11 mouse cellular contexts compared by ENCODE assay signal in the genomic region with DNA sequence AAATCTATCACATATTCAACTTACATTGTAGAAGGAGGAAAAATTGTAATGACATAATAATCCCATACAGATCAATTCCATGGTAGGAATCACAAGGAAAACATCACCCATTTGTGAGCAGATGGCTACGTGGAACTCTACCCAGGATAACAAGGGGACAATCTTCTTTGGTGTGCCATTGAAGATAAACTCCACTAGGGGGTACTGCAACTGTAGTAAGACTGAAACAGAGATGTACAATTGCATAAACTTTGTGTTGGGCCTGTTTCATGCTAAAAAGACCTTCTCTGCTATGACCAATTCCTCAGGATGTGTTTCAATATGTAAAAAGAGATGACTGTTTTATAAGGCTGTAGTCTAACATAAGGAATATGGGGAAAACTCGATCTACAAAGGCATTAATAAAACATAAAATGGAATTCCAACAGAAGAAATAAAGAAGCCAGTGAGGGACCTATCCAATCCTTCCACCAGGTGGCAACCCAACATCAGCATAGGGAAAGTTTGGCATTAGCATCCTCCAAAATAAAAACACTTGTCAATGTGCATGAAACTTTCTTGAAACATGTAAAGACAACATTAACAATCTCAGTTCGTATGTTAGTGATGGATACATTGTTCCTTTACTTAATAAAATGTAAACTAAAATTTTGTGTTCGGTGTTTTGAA. TPM values are rescaled to one million over a fixed set of nuclear protein-coding genes. Genes with fewer than 3 reads are reported as not detected.
A peak's percentile ranks its signal among the peaks of the same experiment; 100 is the strongest.
DNase-seq lines count a peak whose midpoint lies in the region; ATAC-seq and TF ChIP-seq lines count a peak whose summit lies in the region.
"Had no signal": no experiment of that assay in that cellular context is flagged by ENCODE, and none has a peak within 500 bp of the region (broad histone marks: within the 10 kb centered on the region; RNA-seq: fewer than 3 reads in every experiment).

No protein-coding gene starts in this region.

- TF ChIP-seq CTCF in intestine, postnatal 0 days (IDR thresholded peaks at IDR 0.05; ENCODE audit: low read depth): peak; percentile 65

- no peak for ATAC-seq in intestine, postnatal 0 days
- ATAC-seq in intestine, embryonic 16.5 days: no peak
- peak; percentile 77; the same call in 1 of the 2 replicates for ATAC-seq in megakaryocyte-erythroid progenitor cell, adult 5-6 weeks (replicated peaks; ENCODE audit: low FRiP score, low TSS enrichment, poor library complexity, severe bottlenecking)
- ATAC-seq in monocyte, adult 5-6 weeks (replicated peaks; ENCODE audit: insufficient number of reproducible peaks, low FRiP score, low TSS enrichment, poor library complexity, severe bottlenecking): no peak

- H3K9me3 ChIP-seq in intestine, postnatal 0 days (ENCODE audit: control insufficient read depth): no peaks in the 10 kb centered on the region
- H3K9me3 ChIP-seq in intestine, embryonic 16.5 days (ENCODE audit: control insufficient read depth, low read length): no peaks in the 10 kb centered on the region
- H3K9me3 ChIP-seq: limb, embryonic 15.5 days had no signal

- no peaks in the 10 kb centered on the region for H3K27me3 ChIP-seq in intestine, postnatal 0 days (replicated peaks; ENCODE audit: control insufficient read depth, insufficient read depth, low read length)
- H3K27me3 ChIP-seq in intestine, embryonic 16.5 days (replicated peaks; ENCODE audit: control insufficient read depth, insufficient read depth, low read length): no peaks in the 10 kb centered on the region

- H3K36me3 ChIP-seq in intestine, postnatal 0 days (ENCODE audit: control insufficient read depth, insufficient read depth): no peaks in the 10 kb centered on the region
- H3K36me3 ChIP-seq in intestine, embryonic 16.5 days (ENCODE audit: control insufficient read depth, insufficient read depth, low read length): no peaks in the 10 kb centered on the region
- H3K36me3 ChIP-seq: limb, embryonic 15.5 days had no signal

- DNase-seq in lung, postnatal 10 days: peak; percentile 35
- no peak for DNase-seq in lung, postnatal 14 days
- DNase-seq in NIH3T3 (ENCODE audit: low read depth): peak; percentile 67
- DNase-seq: right cerebral cortex, postnatal 25 days; thymus, postnatal 14 days had no signal

- H3K4me2 ChIP-seq in intestine, postnatal 0 days (replicated peaks; ENCODE audit: low read depth): no peak overlapping the region
- no peak overlapping the region for H3K4me2 ChIP-seq in intestine, embryonic 16.5 days (ENCODE audit: low read depth, low read length)
- H3K4me2 ChIP-seq: limb, embryonic 15.5 days had no signal

- no peak overlapping the region for H3K27ac ChIP-seq in intestine, postnatal 0 days (ENCODE audit: low read depth, low read length)
- no peak overlapping the region for H3K27ac ChIP-seq in intestine, embryonic 16.5 days (ENCODE audit: low read length)
- H3K27ac ChIP-seq: limb, embryonic 15.5 days had no signal

- no peak overlapping the region for H3K4me3 ChIP-seq in intestine, postnatal 0 days (ENCODE audit: low read depth, low read length)
- no peak overlapping the region for H3K4me3 ChIP-seq in intestine, embryonic 16.5 days (ENCODE audit: low read length)
- H3K4me3 ChIP-seq: erythroblast, embryonic 14.5 days; limb, embryonic 15.5 days had no signal

- H3K4me1 ChIP-seq in intestine, postnatal 0 days (replicated peaks; ENCODE audit: control insufficient read depth, insufficient read depth, low read length): no peaks in the 10 kb centered on the region
- no peaks in the 10 kb centered on the region for H3K4me1 ChIP-seq in intestine, embryonic 16.5 days (ENCODE audit: control insufficient read depth, insufficient read depth, low read length)
- H3K4me1 ChIP-seq: limb, embryonic 15.5 days had no signal

- 58% methylated on average over 4 of the region's 4 CpGs for WGBS in intestine, postnatal 0 days
- 67% methylated on average over 4 of the region's 4 CpGs for WGBS in intestine, embryonic 16.5 days

- no peak overlapping the region for H3K9ac ChIP-seq in intestine, postnatal 0 days (ENCODE audit: low read depth, low read length)
- no peak overlapping the region for H3K9ac ChIP-seq in intestine, embryonic 16.5 days (ENCODE audit: low read depth, low read length)
- H3K9ac ChIP-seq: limb, embryonic 15.5 days had no signal

RNA-seq across cellular contexts. Expression of gene Pdha1, which starts 15.1 kb away (rescaled TPM):
- polyA plus RNA-seq in intestine, postnatal 0 days (2015; fragmentation: Nextera tagmentation; extraction: Ambion mirVana): 104 and 107 TPM in 2 replicates
- 172 and 178 TPM in 2 replicates for polyA plus RNA-seq in intestine, embryonic 16.5 days (2015; fragmentation: Nextera tagmentation; extraction: Ambion mirVana)
- total RNA-seq in megakaryocyte-erythroid progenitor cell, adult 5-6 weeks (2014; fragmentation: Nextera tagmentation): 107 and 126 TPM in 2 replicates
- 166 and 222 TPM in 2 replicates for total RNA-seq in megakaryocyte-erythroid progenitor cell, adult 5-6 weeks (2017)
- total RNA-seq in monocyte, adult 5-6 weeks (2017): 171 to 244 TPM (median 237 TPM) in 3 replicates
